Mouse (Mus musculus) C2C12 (cell line): ENCODE measurements around the gene Btn1a1. TPM values are rescaled to one million over a fixed set of nuclear protein-coding genes. Genes with fewer than 3 reads are reported as not detected.

Source experiments
- H3K27me3 ChIP-seq: one replicate; pipeline ENCODE4 v1.6.1; 2011; ENCODE audit not compliant: control insufficient read depth, insufficient read depth, insufficient read length
- H3K36me3 ChIP-seq: one replicate; pipeline ENCODE4 v1.6.1; 2011; ENCODE audit not compliant: control insufficient read depth, insufficient read depth
- H3K4me3 ChIP-seq: one replicate; pipeline ENCODE4 v1.5.1; 2011; ENCODE audit warnings: mild to moderate bottlenecking, control low read depth; ENCODE audit not compliant: poor library complexity, insufficient read depth, severe bottlenecking
- H3K79me2 ChIP-seq: one replicate; pipeline ENCODE4 v1.6.1; 2011; ENCODE audit not compliant: control insufficient read depth, insufficient read depth
- H3K79me3 ChIP-seq: one replicate; pipeline ENCODE4 v1.6.1; 2011; ENCODE audit warnings: low read depth, control low read depth
- H3ac ChIP-seq: one replicate; pipeline ENCODE3; 2011; ENCODE audit warnings: low read depth; ENCODE audit not compliant: control insufficient read depth, insufficient read length
- CEBPB ChIP-seq: IDR thresholded peaks from one replicate; pipeline ENCODE4 v1.6.1; 2011; ENCODE audit warnings: low read depth, mild to moderate bottlenecking, control low read depth, moderate library complexity
- CTCF ChIP-seq: IDR thresholded peaks from one replicate; pipeline ENCODE4 v1.5.1; 2011; ENCODE audit not compliant: control insufficient read depth, insufficient read depth, insufficient read length
- FOSL1 ChIP-seq: IDR thresholded peaks from one replicate; pipeline ENCODE4 v1.8.0; 2011; ENCODE audit warnings: mild to moderate bottlenecking, low read length; ENCODE audit not compliant: poor library complexity, insufficient read depth, severe bottlenecking
- MAX ChIP-seq: IDR thresholded peaks from one replicate; pipeline ENCODE4 v1.6.1; 2011; ENCODE audit warnings: mild to moderate bottlenecking, control low read depth
- MYOD1 ChIP-seq: IDR thresholded peaks from one replicate; pipeline ENCODE4 v1.6.1; 2011; ENCODE audit warnings: low read depth; ENCODE audit not compliant: control insufficient read depth, insufficient read length
- MYOG ChIP-seq: IDR thresholded peaks from one replicate; pipeline ENCODE4 v1.6.1; 2011; ENCODE audit not compliant: control insufficient read depth, insufficient read length; ENCODE audit errors: extremely low read depth
- USF1 ChIP-seq: IDR thresholded peaks from one replicate; pipeline ENCODE4 v1.6.1; 2011; ENCODE audit warnings: low read depth, mild to moderate bottlenecking, control low read depth, moderate library complexity
- polyA plus RNA-seq: library from polyadenylated mRNA; unstranded; fragments of >200 nt; fragmentation: generic; extraction: Trizol; gene quantifications from one replicate; pipeline ENCODE4 v1.2.1, GENCODE M21; 2012; ENCODE audit warnings: missing spikeins

Btn1a1 gene
- polyA plus RNA-seq, 1 experiment, result not detected

DNA sequence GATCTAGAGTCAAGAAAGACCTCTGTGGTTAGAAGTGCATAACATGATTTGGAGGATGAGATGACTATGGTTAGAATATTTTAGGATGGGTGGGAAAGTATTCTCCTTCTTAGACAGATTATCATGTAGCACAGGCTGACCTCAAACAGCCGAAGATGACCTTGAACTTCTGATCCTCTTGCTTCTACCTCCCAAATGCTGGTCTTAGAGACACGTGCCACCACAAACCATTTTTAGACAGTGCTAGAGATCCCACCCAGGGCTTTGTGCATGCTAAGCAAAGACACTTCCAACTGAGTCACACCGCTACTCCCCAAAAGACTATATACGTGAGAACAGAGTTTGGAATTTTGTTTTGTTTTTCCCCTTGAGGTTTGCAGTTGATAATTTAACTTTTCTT lies 3.6 kb downstream of the Btn1a1 start:
- TF ChIP-seq USF1, result no peak
- no peak for TF ChIP-seq CEBPB
- no peak for TF ChIP-seq MAX
- no peak for TF ChIP-seq CTCF
- no peak for TF ChIP-seq MYOD1
- TF ChIP-seq FOSL1, result no peak
- no peak for TF ChIP-seq MYOG
- H3K36me3 ChIP-seq, result no peaks in the 10 kb centered on the region
- H3K79me3 ChIP-seq, result no peaks in the 10 kb centered on the region
- H3K27me3 ChIP-seq, result no peaks in the 10 kb centered on the region
- no peak overlapping the region for H3K4me3 ChIP-seq
- no peaks in the 10 kb centered on the region for H3K79me2 ChIP-seq
- H3ac ChIP-seq, result no peak overlapping the region

DNA sequence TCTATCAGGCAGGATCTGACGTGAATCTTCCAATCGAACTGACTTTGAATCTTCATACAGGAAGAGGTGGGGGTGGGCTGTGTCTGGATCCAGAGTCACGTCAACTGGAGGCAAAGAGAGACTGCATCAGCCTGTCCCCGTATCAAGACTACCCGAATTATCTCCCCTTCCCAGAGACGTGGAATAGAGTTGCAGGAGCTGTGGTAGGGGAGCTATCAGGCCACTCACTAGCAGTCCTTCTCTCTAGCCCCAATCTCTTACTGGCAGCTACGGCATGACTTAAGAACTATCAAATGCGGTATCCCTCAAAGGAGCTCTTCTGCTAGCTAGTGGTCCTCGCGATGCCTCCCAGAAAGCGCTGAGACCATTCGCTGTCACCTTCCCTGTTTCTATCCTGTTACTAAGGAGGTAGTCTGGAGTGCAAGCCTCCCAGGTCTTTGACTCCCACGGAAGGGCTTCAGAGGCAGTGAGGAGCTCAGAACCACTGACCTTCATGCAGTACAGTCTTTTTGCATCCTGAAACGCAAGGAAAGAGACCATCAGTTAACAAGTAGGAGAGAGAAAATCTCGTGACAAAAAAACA lies 6.3 kb downstream of the Btn1a1 start:
- H3K36me3 ChIP-seq, result no peaks in the 10 kb centered on the region
- no peaks in the 10 kb centered on the region for H3K79me2 ChIP-seq
- no peaks in the 10 kb centered on the region for H3K79me3 ChIP-seq
- TF ChIP-seq MAX (no peak), MYOD1 (no peak), USF1 (no peak), FOSL1 (no peak), CEBPB (no peak), MYOG (no peak)
- no peaks in the 10 kb centered on the region for H3K27me3 ChIP-seq
- no peak overlapping the region for H3K4me3 ChIP-seq
- no peak overlapping the region for H3ac ChIP-seq

DNA sequence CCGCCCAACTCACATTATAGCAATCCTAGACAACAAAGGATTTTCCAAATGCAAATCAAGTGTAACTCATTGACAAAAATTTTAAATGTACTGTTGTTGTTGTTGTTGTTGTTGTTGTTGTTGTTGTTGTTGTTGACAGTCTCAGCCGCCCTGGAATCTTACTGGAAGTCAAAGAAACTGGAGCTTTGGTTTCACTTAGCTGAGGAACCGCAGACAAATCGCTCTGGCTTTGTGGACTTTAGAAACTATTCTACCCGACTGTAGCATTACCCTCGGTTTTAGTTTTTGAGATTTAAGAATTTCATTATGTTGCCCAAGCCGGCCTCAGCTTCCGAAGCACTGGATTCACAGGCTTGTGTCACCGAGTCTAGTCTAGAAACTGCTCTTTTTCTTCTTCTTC lies 11.8 kb downstream of the Btn1a1 start:
- peak overlapping the region; percentile 67 for H3ac ChIP-seq
- H3K36me3 ChIP-seq, result no peaks in the 10 kb centered on the region
- H3K27me3 ChIP-seq, result no peaks in the 10 kb centered on the region
- no peaks in the 10 kb centered on the region for H3K79me2 ChIP-seq
- TF ChIP-seq CEBPB, result no peak
- TF ChIP-seq USF1, result no peak
- TF ChIP-seq MYOG, result no peak
- no peak for TF ChIP-seq MYOD1
- TF ChIP-seq FOSL1, result no peak
- TF ChIP-seq CTCF, result no peak
- no peak for TF ChIP-seq MAX
- peak overlapping the region; percentile 37 for H3K4me3 ChIP-seq
- no peaks in the 10 kb centered on the region for H3K79me3 ChIP-seq

DNA sequence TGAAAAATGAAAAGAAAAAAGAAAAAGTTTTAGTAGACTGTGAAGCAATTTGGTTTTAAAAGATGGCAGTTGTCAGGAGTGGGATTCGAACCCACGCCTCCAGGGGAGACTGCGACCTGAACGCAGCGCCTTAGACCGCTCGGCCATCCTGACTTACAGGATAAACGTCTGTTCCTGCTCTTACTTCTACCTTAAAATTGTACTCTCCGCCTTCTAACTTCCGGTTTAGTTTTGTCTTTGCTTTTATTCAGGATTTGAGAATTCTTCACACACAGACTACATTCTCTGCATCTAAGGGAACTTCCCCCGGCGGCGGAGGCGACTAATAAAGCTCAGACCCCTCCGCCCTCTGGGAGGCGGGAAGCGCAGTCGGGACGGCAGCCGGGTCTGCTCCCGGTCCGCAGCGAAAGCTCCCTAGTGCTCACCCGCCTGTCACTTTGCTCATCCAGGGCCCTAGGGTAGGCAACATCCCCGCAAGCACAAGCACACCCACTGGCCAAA lies 12.3 kb downstream of the Btn1a1 start:
- peak overlapping the region; percentile 37 for H3K4me3 ChIP-seq
- TF ChIP-seq MAX (no peak), CEBPB (peak; percentile 17)
- no peaks in the 10 kb centered on the region for H3K27me3 ChIP-seq

DNA sequence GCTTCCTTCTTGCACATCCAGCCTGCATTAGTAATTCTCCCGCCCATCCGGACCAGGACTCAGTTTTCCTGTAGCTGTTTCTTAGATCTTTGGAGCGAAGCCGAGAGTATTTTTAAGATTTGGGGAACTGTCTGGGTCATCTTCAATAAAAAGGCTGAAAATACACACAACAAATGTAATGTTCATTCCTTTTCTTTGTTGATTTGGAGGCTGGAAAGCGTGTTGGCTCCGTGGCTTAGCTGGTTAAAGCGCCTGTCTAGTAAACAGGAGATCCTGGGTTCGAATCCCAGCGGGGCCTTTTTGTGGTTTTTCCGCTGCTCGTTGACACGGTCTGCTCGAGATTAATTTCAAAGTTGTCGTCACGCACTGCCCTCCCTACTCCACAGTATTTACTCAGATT lies 15.3 kb downstream of the Btn1a1 start:
- H3K27me3 ChIP-seq, result no peaks in the 10 kb centered on the region
- TF ChIP-seq CEBPB (no peak), MAX (no peak), MYOD1 (no peak), MYOG (no peak)
- peak overlapping the region; percentile 45 for H3K4me3 ChIP-seq
- no peaks in the 10 kb centered on the region for H3K79me3 ChIP-seq
- no peaks in the 10 kb centered on the region for H3K79me2 ChIP-seq
- peak overlapping the region; percentile 5 for H3ac ChIP-seq
- no peaks in the 10 kb centered on the region for H3K36me3 ChIP-seq

More for the DNA sequence above, 12.3 kb downstream of the Btn1a1 start:
- Histone ChIP-seq H3ac (peak overlapping the region; percentile 67), H3K79me2 (no peaks in the 10 kb centered on the region), H3K36me3 (no peaks in the 10 kb centered on the region), H3K79me3 (no peaks in the 10 kb centered on the region)

DNA sequence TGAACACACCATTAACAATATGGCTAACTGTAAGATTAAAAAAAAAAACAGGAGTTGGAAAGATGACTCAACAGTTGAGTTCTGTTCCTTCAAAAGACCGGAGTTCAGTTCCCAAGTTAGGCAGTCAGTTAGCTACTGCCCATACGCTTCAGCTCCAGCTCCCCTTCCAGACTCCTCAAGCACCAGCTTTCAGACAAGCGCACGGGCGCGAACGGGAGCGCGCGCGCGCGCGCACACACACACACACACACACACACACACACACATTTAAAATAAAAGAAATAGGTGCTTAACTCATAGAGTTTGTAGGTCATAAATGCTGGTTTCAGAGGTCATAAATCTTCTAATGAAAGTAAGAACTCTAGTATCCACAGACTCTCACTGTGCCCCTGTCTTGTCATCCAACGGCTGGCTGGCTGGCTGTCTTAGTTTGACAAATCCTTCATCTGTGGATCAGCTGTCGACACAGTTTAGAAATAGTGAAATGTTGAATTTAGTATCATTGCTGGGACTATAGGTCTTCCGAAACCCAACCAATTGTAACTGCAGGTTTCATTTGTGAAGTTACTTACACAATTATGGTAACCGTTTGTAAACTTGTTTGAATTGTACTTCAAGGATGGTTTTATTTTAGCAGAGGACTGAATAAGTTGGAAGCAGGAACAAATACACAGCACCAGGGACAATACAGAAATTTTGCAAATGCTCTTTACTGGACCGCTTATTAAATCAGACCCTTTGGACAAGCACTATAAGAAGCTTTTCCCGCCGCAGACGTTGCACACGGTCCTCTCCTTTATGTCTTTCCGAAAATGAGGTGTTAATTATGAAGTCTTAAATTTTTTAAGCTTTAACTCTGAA lies 16.2 kb downstream of the Btn1a1 start:
- no peak for TF ChIP-seq MAX
- no peak for TF ChIP-seq MYOD1
- TF ChIP-seq FOSL1, result no peak
- TF ChIP-seq CTCF, result no peak
- TF ChIP-seq USF1, result no peak
- no peak for TF ChIP-seq CEBPB
- no peak for TF ChIP-seq MYOG
- Histone ChIP-seq H3K79me3 (no peaks in the 10 kb centered on the region), H3K4me3 (peak overlapping the region; percentile 45), H3K79me2 (no peaks in the 10 kb centered on the region), H3ac (peak overlapping the region; percentile 45), H3K36me3 (no peaks in the 10 kb centered on the region), H3K27me3 (no peaks in the 10 kb centered on the region)
